Mouse (Mus musculus) G1E (cell line): Measurements from ENCODE around the gene Defa21.
"Not testable (repeated sequence)": the region's sequence is repeated elsewhere in the genome, so short reads cannot be mapped to it uniquely, and the experiment has no call there.

Experiments
- CTCF ChIP-seq: IDR thresholded peaks from 2 replicates; pipeline ENCODE4 v1.5.1; 2012; ENCODE audit warnings: low read depth, low read length, inconsistent platforms, mixed read lengths
- GATA1 ChIP-seq: IDR thresholded peaks from 2 replicates; pipeline ENCODE4 v1.6.1; 2012; ENCODE audit warnings: borderline replicate concordance, low read length, inconsistent platforms, mixed read lengths
- GATA2 ChIP-seq: IDR thresholded peaks from 2 replicates; pipeline ENCODE4 v1.6.1; 2012; ENCODE audit warnings: low read depth, low read length, inconsistent platforms, borderline replicate concordance
- POLR2AphosphoS5 ChIP-seq: IDR thresholded peaks from 2 replicates; pipeline ENCODE4 v1.6.1; 2012; ENCODE audit warnings: low read depth, low read length, inconsistent platforms; ENCODE audit not compliant: insufficient replicate concordance
- TAL1 ChIP-seq: conservative IDR thresholded peaks from 2 replicates; pipeline ENCODE4 v1.6.1; 2012; ENCODE audit warnings: low read depth, low read length, inconsistent platforms, mixed read lengths

- not testable (repeated sequence) for TF ChIP-seq CTCF, POLR2AphosphoS5, TAL1, GATA1, GATA2
Measured at GRCm38 (mm10) chr8:21025245-21025644, at the start of gene Defa21.
